Mouse (Mus musculus): ENCODE measurements around the gene Gls. TPM values are rescaled to one million over a fixed set of nuclear protein-coding genes. Genes with fewer than 3 reads are reported as not detected.

Gls gene
- polyA plus RNA-seq, 1 experiment from 2014 or later = 3.7 TPM

DNA sequence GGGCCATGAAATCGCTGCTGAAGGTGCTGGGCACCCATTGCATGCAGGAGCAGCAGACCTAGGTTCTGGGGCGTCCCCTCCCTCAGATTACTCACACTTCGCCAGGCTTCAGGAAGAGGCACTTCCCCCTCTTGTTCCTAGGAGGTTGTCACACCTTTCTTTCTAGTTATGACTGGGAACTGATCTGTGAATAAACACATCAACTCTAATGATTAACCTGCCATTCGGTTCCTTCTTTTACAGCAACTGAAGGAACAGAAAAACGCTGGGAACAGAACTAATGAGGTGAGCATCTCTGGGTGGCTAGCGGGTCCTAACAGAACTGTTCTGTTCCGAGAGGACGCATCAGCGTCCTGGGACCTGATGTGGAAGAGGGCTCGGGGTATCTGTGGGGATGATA is 88.1 kb downstream of the Gls start:
- WGBS (ENCODE audit: insufficient replicate concordance) = 76% methylated on average over 10 of the region's 10 CpGs
- no peaks in the 10 kb centered on the region for H3K27me3 ChIP-seq (ENCODE audit: control insufficient read depth, insufficient read depth, low read depth, low read length)
- ATAC-seq (ENCODE audit: low read depth) = no peak
- no peak overlapping the region for H3K4me2 ChIP-seq (ENCODE audit: low read depth, low read length)
- no peak overlapping the region for H3K4me3 ChIP-seq (ENCODE audit: low read depth, low read length)
- H3K36me3 ChIP-seq (ENCODE audit: control insufficient read depth, insufficient read depth) = peaks cover 3% of the 10 kb centered on the region
- H3K4me1 ChIP-seq (ENCODE audit: control insufficient read depth, low read depth, low read length) = peaks cover 2% of the 10 kb centered on the region
- no peak overlapping the region for H3K9ac ChIP-seq (ENCODE audit: low read depth, low read length)
- H3K9me3 ChIP-seq (replicated peaks; ENCODE audit: control insufficient read depth, low read length) = no peaks in the 10 kb centered on the region
- no peak overlapping the region for H3K27ac ChIP-seq (ENCODE audit: low read length)

DNA sequence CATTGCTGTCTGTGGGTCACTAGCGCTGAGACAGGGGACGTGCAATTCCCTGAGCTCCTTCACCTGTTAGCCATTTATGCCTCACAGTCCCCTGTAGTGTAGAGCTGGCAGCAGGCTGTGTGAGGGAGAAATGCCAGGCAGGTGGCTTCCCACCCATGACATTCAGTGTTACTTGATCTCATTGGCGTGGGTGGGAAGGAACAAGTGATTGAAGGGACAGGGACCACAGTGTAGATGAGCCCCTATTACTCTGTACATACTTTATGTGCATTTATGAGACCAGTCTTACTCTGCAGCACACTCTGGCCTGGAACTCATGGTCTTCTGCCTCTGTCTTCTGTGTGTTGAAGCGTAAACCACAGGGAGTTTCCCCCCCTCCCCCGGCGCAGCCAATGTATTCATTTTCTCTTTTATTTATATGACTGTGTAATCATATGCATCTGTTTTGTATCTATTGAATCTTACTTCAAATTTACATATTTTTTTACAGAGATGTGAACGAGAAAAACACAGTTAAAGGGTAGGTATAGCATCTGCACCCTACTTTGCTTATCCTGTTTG is 89.4 kb downstream of the Gls start:
- Histone ChIP-seq H3K4me3 (ENCODE audit: low read depth, low read length) (no peak overlapping the region), H3K27me3 (ENCODE audit: control insufficient read depth, insufficient read depth, low read depth, low read length) (no peaks in the 10 kb centered on the region), H3K9me3 (replicated peaks; ENCODE audit: control insufficient read depth, low read length) (no peaks in the 10 kb centered on the region), H3K27ac (ENCODE audit: low read length) (no peak overlapping the region), H3K4me2 (ENCODE audit: low read depth, low read length) (no peak overlapping the region), H3K9ac (ENCODE audit: low read depth, low read length) (no peak overlapping the region), H3K4me1 (ENCODE audit: control insufficient read depth, low read depth, low read length) (no peaks in the 10 kb centered on the region), H3K36me3 (ENCODE audit: control insufficient read depth, insufficient read depth) (peaks cover 3% of the 10 kb centered on the region; the same call in 1 of the 2 replicates)
- 88% methylated on average over 7 of the region's 7 CpGs for WGBS (ENCODE audit: insufficient replicate concordance)
- ATAC-seq (ENCODE audit: low read depth) = no peak

DNA sequence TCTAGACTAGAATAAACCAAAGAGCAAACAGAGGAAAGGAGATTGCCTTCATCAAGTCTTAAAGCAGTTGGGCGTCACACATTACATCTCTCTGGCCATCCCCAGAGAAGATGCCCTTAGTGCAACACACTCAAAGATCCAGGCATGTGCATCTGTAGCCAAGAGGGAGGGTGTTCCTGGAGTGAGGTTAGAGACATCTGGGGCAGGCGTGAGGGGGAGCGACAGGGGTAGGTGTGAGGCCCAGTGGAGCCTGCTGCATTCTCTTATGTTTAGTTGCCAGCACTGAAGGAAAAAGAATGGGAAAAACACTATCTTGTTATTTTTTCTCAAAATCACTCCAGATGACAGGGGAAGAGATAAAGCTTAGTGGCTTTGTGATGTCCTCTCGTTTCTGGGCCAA is 89.8 kb downstream of the Gls start:
- ATAC-seq (ENCODE audit: low read depth) = no peak
- Histone ChIP-seq H3K36me3 (ENCODE audit: control insufficient read depth, insufficient read depth) (peaks cover 3% of the 10 kb centered on the region; the same call in 1 of the 2 replicates), H3K4me1 (ENCODE audit: control insufficient read depth, low read depth, low read length) (no peaks in the 10 kb centered on the region), H3K4me3 (ENCODE audit: low read depth, low read length) (no peak overlapping the region), H3K9ac (ENCODE audit: low read depth, low read length) (no peak overlapping the region), H3K27ac (ENCODE audit: low read length) (no peak overlapping the region), H3K4me2 (ENCODE audit: low read depth, low read length) (no peak overlapping the region), H3K9me3 (replicated peaks; ENCODE audit: control insufficient read depth, low read length) (no peaks in the 10 kb centered on the region), H3K27me3 (ENCODE audit: control insufficient read depth, insufficient read depth, low read depth, low read length) (no peaks in the 10 kb centered on the region)
- WGBS (ENCODE audit: insufficient replicate concordance) = 70% methylated on average over 4 of the region's 4 CpGs

DNA sequence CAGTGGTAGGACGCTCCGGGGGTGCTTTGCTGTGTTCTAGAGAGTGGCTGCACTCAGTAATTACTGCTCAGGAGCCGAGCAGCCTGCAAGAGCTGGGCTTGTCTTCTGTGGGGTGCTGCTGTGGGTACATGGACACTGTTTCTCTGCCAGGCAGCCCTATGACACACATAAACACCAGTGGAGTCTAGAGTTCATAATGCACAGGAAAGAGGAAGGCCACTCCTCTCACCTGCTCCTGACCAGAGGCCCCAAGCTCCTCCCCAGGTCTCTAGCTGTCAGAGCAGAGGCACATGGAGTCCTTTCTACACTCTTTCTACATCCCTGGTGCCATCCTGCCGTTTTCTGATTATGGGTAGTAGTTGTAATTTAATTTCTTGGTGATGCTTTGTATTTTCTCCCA is 90.9 kb downstream of the Gls start:
- no peaks in the 10 kb centered on the region for H3K9me3 ChIP-seq (replicated peaks; ENCODE audit: control insufficient read depth, low read length)
- H3K27ac ChIP-seq (ENCODE audit: low read length) = no peak overlapping the region
- no peaks in the 10 kb centered on the region for H3K4me1 ChIP-seq (ENCODE audit: control insufficient read depth, low read depth, low read length)
- no peak overlapping the region for H3K4me3 ChIP-seq (ENCODE audit: low read depth, low read length)
- no peak overlapping the region for H3K4me2 ChIP-seq (ENCODE audit: low read depth, low read length)
- peaks cover 3% of the 10 kb centered on the region; the same call in 1 of the 2 replicates for H3K36me3 ChIP-seq (ENCODE audit: control insufficient read depth, insufficient read depth)
- 64% methylated on average over 4 of the region's 4 CpGs for WGBS (ENCODE audit: insufficient replicate concordance)
- H3K27me3 ChIP-seq (ENCODE audit: control insufficient read depth, insufficient read depth, low read depth, low read length) = no peaks in the 10 kb centered on the region
- H3K9ac ChIP-seq (ENCODE audit: low read depth, low read length) = no peak overlapping the region
- ATAC-seq (ENCODE audit: low read depth) = no peak

DNA sequence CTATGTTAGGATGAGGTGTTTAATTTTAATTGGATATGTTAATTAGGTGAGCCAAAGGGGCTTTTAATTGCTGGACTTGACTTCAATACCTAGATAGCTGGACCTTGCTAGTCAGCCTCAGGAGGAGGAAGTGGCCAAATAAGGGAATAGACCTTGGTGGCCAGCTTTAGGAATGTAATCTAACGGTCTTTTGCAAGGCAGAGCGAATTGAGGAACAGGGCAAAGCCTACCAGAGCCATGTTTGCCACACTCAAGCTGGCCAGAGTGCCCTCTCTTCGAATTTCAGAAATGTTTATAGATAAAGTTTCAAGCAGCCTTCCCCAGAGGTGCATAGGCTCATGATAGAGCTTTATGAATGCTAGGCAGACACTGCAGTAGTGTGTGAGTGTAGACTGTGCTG is 91.5 kb downstream of the Gls start:
- H3K4me2 ChIP-seq (ENCODE audit: low read depth, low read length) = no peak overlapping the region
- H3K9ac ChIP-seq (ENCODE audit: low read depth, low read length) = no peak overlapping the region
- no peak overlapping the region for H3K27ac ChIP-seq (ENCODE audit: low read length)
- H3K36me3 ChIP-seq (ENCODE audit: control insufficient read depth, insufficient read depth) = peaks cover 3% of the 10 kb centered on the region; the same call in 1 of the 2 replicates
- no peaks in the 10 kb centered on the region for H3K4me1 ChIP-seq (ENCODE audit: control insufficient read depth, low read depth, low read length)
- H3K27me3 ChIP-seq (ENCODE audit: control insufficient read depth, insufficient read depth, low read depth, low read length) = no peaks in the 10 kb centered on the region
- ATAC-seq (ENCODE audit: low read depth) = no peak
- 41% methylated on average over 3 of the region's 3 CpGs for WGBS (ENCODE audit: insufficient replicate concordance)
- H3K4me3 ChIP-seq (ENCODE audit: low read depth, low read length) = no peak overlapping the region
- no peaks in the 10 kb centered on the region for H3K9me3 ChIP-seq (replicated peaks; ENCODE audit: control insufficient read depth, low read length)

DNA sequence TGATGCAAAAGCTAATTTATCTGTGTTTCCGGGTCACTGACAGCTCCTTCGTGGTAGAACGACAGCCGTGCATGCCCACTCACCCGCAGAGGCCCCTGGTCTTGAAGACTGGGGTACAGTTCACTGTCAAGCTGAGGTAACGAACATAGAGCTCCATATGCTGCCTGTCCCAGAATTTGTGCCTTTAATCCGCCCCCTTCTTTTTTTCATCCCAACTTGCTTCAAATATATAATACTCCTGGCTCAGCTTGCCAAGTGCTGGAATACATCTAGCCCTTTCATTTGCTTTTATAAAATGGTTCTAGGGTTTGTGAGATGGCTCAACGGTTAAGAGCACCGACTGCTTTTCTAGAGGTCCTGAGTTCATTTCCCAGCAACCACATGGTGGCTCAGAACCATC is 92.5 kb downstream of the Gls start:
- H3K4me2 ChIP-seq (ENCODE audit: low read depth, low read length) = no peak overlapping the region
- no peaks in the 10 kb centered on the region for H3K27me3 ChIP-seq (ENCODE audit: control insufficient read depth, insufficient read depth, low read depth, low read length)
- H3K9me3 ChIP-seq (replicated peaks; ENCODE audit: control insufficient read depth, low read length) = no peaks in the 10 kb centered on the region
- 73% methylated on average over 9 of the region's 9 CpGs for WGBS (ENCODE audit: insufficient replicate concordance)
- H3K27ac ChIP-seq (ENCODE audit: low read length) = no peak overlapping the region
- no peak for ATAC-seq (ENCODE audit: low read depth)
- no peak overlapping the region for H3K4me3 ChIP-seq (ENCODE audit: low read depth, low read length)
- H3K4me1 ChIP-seq (ENCODE audit: control insufficient read depth, low read depth, low read length) = no peaks in the 10 kb centered on the region
- H3K36me3 ChIP-seq (ENCODE audit: control insufficient read depth, insufficient read depth) = peaks cover 3% of the 10 kb centered on the region; the same call in 1 of the 2 replicates
- H3K9ac ChIP-seq (ENCODE audit: low read depth, low read length) = no peak overlapping the region

DNA sequence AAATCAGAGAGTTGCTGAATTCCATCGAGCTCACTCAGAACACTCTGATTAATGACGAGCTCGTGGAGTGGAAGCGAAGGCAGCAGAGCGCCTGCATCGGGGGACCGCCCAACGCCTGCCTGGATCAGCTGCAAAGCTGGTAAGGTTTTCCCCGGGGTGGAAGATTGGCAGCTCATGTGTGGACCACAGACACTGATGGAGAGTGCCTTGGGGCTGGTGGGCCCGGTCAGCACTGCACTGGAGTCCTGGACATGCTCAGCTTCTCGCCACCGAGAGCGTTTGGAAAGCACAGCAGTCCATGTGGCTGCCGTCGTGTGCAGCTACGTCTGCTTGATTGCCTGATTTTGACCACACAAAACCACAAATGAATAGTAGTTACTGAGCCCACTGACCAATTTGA is 95.7 kb downstream of the Gls start:
- H3K9ac ChIP-seq (ENCODE audit: low read depth, low read length) = no peak overlapping the region
- H3K27me3 ChIP-seq (ENCODE audit: control insufficient read depth, insufficient read depth, low read depth, low read length) = no peaks in the 10 kb centered on the region
- no peak for ATAC-seq (ENCODE audit: low read depth)
- H3K4me1 ChIP-seq (ENCODE audit: control insufficient read depth, low read depth, low read length) = no peaks in the 10 kb centered on the region
- 77% methylated on average over 16 of the region's 16 CpGs for WGBS (ENCODE audit: insufficient replicate concordance)
- H3K9me3 ChIP-seq (replicated peaks; ENCODE audit: control insufficient read depth, low read length) = no peaks in the 10 kb centered on the region
- peaks cover 6% of the 10 kb centered on the region for H3K36me3 ChIP-seq (ENCODE audit: control insufficient read depth, insufficient read depth)
- no peak overlapping the region for H3K4me2 ChIP-seq (ENCODE audit: low read depth, low read length)
- H3K27ac ChIP-seq (ENCODE audit: low read length) = no peak overlapping the region
- no peak overlapping the region for H3K4me3 ChIP-seq (ENCODE audit: low read depth, low read length)

DNA sequence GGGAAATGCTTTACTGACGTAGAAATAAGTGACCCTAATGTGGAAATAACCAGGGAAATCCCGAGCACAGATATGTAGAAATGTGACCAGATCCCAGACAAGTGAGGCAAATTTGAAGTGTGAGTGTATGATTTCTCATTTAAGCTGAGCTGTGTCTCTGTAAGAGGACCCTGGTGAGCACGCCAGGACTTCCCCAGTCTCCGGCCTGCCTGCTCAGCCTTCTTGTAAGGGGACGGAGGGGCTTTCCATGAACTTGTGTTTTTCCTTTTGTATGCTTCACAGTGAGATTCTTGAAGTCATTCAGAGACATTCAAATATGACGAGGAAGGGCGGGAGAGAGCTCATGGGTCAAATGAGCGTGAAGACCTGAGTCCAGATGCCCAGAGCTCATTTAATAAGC is 99.8 kb downstream of the Gls start:
- Histone ChIP-seq H3K4me3 (ENCODE audit: low read depth, low read length) (no peak overlapping the region), H3K9me3 (replicated peaks; ENCODE audit: control insufficient read depth, low read length) (no peaks in the 10 kb centered on the region), H3K4me2 (ENCODE audit: low read depth, low read length) (no peak overlapping the region), H3K36me3 (ENCODE audit: control insufficient read depth, insufficient read depth) (peaks cover 6% of the 10 kb centered on the region), H3K4me1 (ENCODE audit: control insufficient read depth, low read depth, low read length) (no peaks in the 10 kb centered on the region), H3K27ac (ENCODE audit: low read length) (no peak overlapping the region), H3K27me3 (ENCODE audit: control insufficient read depth, insufficient read depth, low read depth, low read length) (no peaks in the 10 kb centered on the region), H3K9ac (ENCODE audit: low read depth, low read length) (no peak overlapping the region)
- WGBS (ENCODE audit: insufficient replicate concordance) = 83% methylated on average over 8 of the region's 8 CpGs
- ATAC-seq (ENCODE audit: low read depth) = no peak

DNA sequence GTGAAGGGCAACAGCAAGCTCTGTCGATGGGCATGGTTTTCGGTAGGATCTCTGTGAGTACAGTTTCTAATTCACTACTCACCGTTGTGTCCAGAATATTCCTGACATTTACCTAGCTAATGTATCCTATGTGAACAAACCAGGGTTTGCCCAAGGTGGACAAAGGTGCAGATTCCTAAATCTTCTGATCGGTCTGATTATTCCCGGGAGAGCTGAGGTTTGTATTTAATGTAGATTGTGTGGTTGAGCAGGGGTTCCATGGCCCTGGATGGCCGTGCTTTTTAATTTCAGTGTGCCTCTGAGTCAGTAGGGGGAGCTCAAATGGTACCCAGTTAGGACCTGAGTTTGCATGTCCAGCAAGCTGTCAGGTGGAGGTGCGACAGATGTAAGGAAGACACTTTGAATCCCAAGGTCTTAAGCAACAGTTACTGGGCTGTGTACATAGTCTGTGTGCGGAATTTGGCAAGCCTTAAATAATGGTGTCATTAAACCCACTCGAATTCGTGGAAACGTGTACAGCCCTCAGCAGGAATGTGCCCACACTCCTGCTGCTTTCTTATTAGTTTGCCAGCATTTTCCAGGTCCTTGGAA is 101.2 kb downstream of the Gls start:
- 81% methylated on average over 11 of the region's 11 CpGs for WGBS (ENCODE audit: insufficient replicate concordance)

More for the DNA sequence above, 101.2 kb downstream of the Gls start:
- H3K9me3 ChIP-seq (replicated peaks; ENCODE audit: control insufficient read depth, low read length) = no peaks in the 10 kb centered on the region
- peaks cover 6% of the 10 kb centered on the region for H3K36me3 ChIP-seq (ENCODE audit: control insufficient read depth, insufficient read depth)
- ATAC-seq (ENCODE audit: low read depth) = no peak
- H3K4me1 ChIP-seq (ENCODE audit: control insufficient read depth, low read depth, low read length) = no peaks in the 10 kb centered on the region
- no peaks in the 10 kb centered on the region for H3K27me3 ChIP-seq (ENCODE audit: control insufficient read depth, insufficient read depth, low read depth, low read length)
- no peak overlapping the region for H3K4me2 ChIP-seq (ENCODE audit: low read depth, low read length)
- no peak overlapping the region for H3K9ac ChIP-seq (ENCODE audit: low read depth, low read length)
- no peak overlapping the region for H3K4me3 ChIP-seq (ENCODE audit: low read depth, low read length)
- H3K27ac ChIP-seq (ENCODE audit: low read length) = no peak overlapping the region

All from liver, embryonic 16.5 days (tissue).